Mouse (Mus musculus): ENCODE results near the gene C530008M17Rik.

- TF ChIP-seq POLR2A (IDR thresholded peaks at IDR 0.05; ENCODE audit: borderline replicate concordance, extremely low read depth, low read depth, low read length) (no peak), CTCF (IDR thresholded peaks at IDR 0.05; ENCODE audit: insufficient read depth, low read length) (no peak)
These were observed 126.2 kb downstream of the C530008M17Rik start for GRCm38 (mm10) chr5:76782414-76783103.

Data from lung, adult 2 months (tissue).